In the genomic region with DNA sequence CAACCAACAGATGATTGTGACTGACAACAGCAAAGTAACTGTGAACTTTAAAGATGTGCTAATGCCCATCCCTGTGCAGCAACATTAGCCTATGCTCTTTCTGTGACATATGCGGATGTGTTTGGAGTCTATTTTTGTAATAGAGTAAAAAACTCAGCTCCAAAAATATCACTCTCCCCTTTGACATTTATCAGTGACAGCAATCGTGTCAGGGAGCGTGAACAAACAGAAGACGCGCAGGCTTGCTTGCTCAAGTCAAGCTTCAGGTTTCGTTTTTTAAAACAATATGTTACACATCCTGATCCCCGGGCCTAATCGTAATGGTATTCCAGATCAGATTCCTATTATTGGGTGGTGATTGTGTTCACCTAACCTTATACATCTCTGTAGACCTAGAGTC, we compare ENCODE assay signal across 15 mouse cellular contexts.
"Had no signal": no experiment of that assay in that cellular context is flagged by ENCODE, and none has a peak within 500 bp of the region (broad histone marks: within the 10 kb centered on the region; RNA-seq: fewer than 3 reads in every experiment).

No protein-coding gene starts in this region.

- H3K27me3 ChIP-seq: lung, embryonic 15.5 days; megakaryocyte, embryonic 14.5 days; midbrain, embryonic 15.5 days; neural tube, embryonic 12.5 days had no signal

- H3K4me1 ChIP-seq: megakaryocyte, embryonic 14.5 days; midbrain, embryonic 15.5 days had no signal

- H3K27ac ChIP-seq: lung, embryonic 15.5 days; macrophage; midbrain, embryonic 13.5 days; midbrain, embryonic 15.5 days; neural tube, embryonic 12.5 days had no signal

- DNase-seq: lung, adult 2 months; lung, postnatal 14 days; lung, postnatal 36 days; right cerebral cortex, postnatal 14 days; spleen, adult 18-20 months; thymus, adult 18-20 months; thymus, postnatal 14 days; thymus, postnatal 36 days had no signal

- ATAC-seq: lung, postnatal 0 days; midbrain, embryonic 13.5 days; midbrain, embryonic 15.5 days had no signal

- H3K4me2 ChIP-seq: lung, embryonic 15.5 days; midbrain, embryonic 13.5 days; midbrain, embryonic 15.5 days; neural tube, embryonic 12.5 days had no signal

- H3K9ac ChIP-seq: lung, embryonic 15.5 days; midbrain, embryonic 13.5 days; midbrain, embryonic 15.5 days; neural tube, embryonic 12.5 days had no signal

- H3K9me3 ChIP-seq: lung, embryonic 15.5 days; megakaryocyte, embryonic 14.5 days; midbrain, embryonic 13.5 days; midbrain, embryonic 15.5 days; neural tube, embryonic 12.5 days had no signal

- H3K4me3 ChIP-seq: lung, embryonic 15.5 days; megakaryocyte, embryonic 14.5 days; midbrain, embryonic 13.5 days; midbrain, embryonic 15.5 days; neural tube, embryonic 12.5 days had no signal

- H3K36me3 ChIP-seq: lung, embryonic 15.5 days; midbrain, embryonic 13.5 days; midbrain, embryonic 15.5 days; neural tube, embryonic 12.5 days had no signal
